Mouse (Mus musculus) thymus, postnatal 0 days (tissue): Measurements from ENCODE around the gene Ccdc71. TPM values are rescaled to one million over a fixed set of nuclear protein-coding genes. Genes with fewer than 3 reads are reported as not detected.

Experiments used
- DNase-seq: peaks from one replicate; pipeline ENCODE4 v3.0.0-alpha.2; 2015; ENCODE audit warnings: low spot score
- polyA plus RNA-seq: library from polyadenylated mRNA; unstranded; fragments of >200 nt; fragmentation: Nextera tagmentation; extraction: Ambion mirVana; gene quantifications from 2 replicates; pipeline ENCODE4 v1.2.1, GENCODE M21; 2015

Ccdc71 gene
- 51.0 and 54.2 TPM in 2 replicates for polyA plus RNA-seq

- peak; percentile 89 for DNase-seq
Observed at GRCm38 (mm10) chr9:108460319-108461178, at the start of gene Ccdc71. Ccdc71 (plus strand) TSS chr9:108460527.

DNA sequence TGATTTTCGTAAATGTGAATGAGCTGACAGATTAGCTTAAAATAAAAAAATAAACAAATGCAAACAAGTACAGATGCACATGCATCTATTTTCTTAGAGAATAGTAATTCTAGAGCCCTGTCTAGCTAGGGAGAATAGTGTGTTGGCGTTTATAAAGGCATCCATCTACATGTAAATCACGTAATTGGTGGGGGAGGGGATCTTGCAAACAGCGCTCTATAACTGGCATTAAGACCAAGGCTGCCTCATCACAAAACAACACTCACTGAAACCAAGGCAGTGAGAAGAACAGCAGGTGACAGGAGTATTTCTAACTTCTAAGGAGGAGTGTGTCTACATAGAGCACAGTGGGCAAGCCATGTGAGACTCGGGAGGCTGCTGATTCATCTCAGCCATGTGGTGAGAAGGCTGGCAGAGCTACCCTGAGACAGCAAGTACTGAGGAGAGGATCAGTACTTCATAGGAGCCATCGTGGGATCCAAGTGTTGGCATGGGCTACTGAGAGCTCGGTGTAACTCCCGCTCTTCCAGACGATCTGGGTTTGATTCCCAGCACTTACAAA is 48.9 kb upstream of the Ccdc71 start:
- DNase-seq: no peak

- peak; percentile 32 for DNase-seq
Observed at GRCm38 (mm10) chr9:108412221-108412620, 48.1 kb upstream of the Ccdc71 start.

- DNase-seq: no peak
Observed at GRCm38 (mm10) chr9:108428384-108428783, 31.9 kb upstream of the Ccdc71 start, which contains the start of gene Ccdc36. Ccdc36 (minus strand) TSS chr9:108428484.

- DNase-seq: no peak
Observed at GRCm38 (mm10) chr9:108431431-108432067, 28.8 kb upstream of the Ccdc71 start.

- no peak for DNase-seq
Observed at GRCm38 (mm10) chr9:108436182-108436581, 24.1 kb upstream of the Ccdc71 start, which contains the start of gene BC048562. BC048562 (plus strand) TSS chr9:108436482.

DNA sequence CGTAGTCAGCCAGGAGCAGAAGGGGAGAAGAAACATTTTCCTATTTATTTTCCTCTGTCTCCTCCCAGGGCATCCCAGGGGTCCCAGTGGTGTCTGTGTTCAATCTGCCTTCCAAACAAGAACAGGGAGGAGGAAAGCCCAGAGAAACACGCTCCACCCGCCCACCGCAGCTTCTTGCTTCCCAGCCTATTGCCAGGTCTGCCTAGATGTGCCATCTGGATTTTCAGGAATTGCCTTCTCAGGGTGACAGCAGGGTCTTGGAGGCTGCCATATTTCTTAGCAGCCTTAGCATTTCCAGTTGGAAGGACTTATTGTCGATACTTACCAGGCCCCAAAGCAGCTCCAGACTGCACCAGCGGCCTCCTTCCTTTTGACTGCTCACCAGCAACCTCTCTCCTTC is 21.2 kb upstream of the Ccdc71 start:
- no peak for DNase-seq

- DNase-seq: no peak
Observed at GRCm38 (mm10) chr9:108440485-108440884, 19.8 kb upstream of the Ccdc71 start.

DNA sequence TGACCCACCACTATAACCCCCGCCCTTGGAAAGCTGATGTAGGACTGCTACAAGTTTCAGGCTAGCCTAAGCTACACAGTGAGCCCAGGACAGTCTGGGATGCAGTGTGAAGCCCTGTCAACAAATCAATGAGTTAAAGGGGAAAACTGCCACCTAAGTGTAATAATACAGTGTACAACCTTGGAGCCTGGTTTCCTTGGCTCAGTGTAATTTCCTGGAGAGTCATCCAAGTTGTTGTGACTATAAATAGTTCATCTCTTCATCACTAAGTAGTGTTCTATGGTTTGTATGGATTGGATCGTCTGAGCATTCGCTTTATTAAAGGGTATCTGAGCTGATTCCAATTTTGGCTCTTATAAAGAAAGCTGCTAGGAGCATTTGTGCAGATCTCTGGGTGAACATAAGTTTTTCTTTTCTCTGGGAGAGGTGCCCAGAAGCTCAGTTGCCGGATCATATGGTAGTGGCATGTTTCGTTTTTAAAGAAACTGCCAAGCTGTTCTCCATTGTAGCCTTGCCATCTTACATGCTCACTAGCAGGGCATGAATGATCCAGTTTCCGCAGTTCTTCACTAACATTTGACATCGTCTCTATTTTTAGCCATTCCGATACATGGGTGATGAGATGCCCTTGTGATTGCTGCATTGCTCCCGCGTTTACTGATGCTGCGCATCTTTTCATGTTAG is 18.9 kb upstream of the Ccdc71 start:
- no peak for DNase-seq

- no peak for DNase-seq
Observed at GRCm38 (mm10) chr9:108445125-108445524, 15.2 kb upstream of the Ccdc71 start.

GRCm38 (mm10) chr9:108449860-108450259 is 10.5 kb upstream of the Ccdc71 start:
- no peak for DNase-seq

DNA sequence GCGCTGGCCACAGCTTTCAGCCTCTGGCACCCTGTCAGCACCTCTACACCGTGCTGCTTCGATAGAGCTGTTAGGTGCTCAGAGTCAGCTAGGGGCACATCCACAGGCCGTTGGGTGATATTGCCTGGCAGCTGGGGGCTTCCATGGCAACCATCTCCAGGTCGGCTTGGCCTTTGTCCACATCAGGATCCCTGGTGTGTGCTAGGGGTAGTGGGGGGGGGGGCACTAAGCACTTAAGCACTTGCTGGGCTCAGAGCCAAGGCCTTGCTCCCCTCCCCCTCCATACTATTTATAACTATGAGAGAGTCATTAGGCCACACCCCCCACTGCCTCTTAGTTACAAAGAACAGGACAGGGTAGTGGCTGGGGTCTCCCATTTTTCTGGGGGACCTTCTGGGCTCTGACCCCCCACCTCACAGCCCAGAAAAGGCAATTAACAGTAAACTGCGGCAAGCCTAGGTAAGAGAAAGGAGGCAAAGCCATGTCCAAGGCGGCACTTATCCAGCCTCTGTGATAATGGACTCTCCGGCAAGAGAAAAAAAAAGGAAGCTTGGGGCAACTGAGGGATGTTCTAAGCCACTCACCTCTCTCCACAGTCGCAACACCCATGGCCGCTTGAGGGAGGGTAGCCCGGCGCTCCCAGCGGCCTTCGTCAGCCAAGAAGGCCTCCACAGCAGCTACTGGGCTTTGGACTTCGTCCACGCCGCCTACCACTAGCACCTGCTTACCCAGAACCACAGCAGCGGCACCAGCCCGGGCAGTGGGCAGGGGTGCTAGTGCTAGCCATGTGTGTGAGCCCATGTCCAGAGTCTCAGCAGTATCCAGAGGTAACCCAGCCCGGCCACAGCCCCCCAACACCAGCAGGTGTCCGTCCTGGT is 9.8 kb upstream of the Ccdc71 start:
- DNase-seq: no peak

DNA sequence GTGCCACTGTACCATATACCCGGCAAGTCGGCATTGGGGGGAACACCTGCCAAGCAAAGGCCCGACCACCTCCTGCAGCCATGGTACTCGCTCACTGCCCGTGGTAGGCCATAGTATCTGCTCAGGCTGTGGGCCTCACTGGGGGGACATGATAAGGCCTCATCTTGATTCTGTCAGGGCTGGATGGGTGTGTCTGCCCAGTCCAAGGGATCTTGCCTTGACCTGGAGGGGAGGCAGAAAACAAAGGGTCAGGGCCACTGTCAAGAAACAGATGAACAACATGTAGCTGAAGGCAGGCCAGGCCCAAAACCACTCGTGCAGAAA is 9.2 kb upstream of the Ccdc71 start:
- DNase-seq: no peak

DNA sequence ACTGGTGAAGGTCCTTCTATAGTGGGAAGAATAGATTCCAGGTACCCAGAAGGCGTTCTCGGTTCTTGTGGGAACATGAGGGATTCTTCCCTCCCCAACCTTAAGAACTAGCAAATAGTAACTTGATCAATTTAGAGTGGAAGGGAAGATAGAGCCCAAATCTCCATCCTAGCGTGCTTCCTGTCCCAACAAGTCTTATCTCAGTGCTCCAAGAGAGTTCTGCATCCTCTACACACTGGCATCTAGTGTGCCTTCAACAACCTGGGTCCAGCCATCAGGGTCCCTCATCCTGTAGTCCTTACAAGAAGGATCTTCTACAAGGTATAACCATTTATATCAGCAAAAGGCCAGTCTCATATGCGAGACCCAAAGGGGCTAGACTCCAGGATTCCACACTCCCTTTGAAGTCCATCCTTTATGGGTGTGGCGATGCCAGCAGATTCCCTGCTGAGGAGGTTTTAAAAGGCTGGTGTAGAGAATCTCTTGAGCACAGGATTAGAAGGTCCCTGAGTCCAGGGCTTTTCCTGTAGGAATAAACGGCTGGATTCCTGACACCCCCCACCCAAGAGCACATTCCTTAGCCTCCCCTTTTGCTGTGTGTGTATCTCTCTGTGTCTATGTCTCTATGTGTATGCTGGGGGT is 8.7 kb upstream of the Ccdc71 start:
- no peak for DNase-seq

DNA sequence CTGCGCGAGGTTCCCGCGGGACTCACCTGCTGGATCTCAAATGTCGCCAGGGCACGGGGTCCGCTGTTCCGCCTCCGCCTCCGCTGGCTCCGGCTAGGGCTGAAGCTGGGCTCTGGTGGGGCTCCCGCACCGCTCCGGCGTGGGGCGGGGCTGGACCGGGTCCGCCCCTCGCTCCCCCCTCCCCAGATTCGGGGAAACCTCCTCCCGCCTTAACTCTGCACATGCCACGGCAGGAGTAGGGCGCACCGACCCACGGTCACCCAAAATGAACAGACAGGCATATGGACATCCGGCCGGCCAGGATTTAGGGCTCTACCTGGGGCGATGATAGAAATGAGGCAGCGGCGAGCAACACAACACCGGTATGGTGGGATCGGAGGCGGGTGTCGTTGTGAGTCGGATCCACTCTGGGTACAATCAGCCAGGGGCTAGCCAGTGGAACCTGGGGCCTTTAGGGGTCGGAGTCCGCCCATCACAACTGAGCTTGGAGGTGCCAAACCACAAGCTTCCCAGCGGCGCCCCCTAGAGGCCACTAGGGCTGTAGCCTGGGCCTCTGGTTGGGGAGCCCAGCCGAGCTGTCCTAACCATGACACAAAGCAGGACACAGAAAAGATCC is 7.9 kb upstream of the Ccdc71 start:
- DNase-seq: peak; percentile 82

DNA sequence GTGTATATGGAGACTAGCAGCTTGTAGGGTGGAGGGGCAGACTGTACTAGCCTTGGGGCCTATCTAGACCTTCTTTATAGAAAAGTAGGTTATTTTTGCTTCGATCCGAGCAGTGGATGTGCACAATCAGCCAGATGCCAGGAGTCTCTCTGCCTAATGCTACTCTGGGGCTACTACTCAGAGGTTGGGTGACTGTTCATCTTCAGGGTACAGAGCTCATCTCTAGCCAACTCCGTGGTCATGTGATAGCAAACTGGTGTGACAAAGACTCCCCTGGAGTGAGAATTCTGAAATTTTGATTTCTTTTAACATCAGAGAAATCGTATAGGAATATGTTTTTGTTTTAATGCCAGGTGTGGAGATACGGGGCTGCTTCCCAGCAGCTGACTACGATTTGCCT is 7.4 kb upstream of the Ccdc71 start:
- no peak for DNase-seq

- DNase-seq: no peak
Observed at GRCm38 (mm10) chr9:108453458-108453857, 6.9 kb upstream of the Ccdc71 start.

DNA sequence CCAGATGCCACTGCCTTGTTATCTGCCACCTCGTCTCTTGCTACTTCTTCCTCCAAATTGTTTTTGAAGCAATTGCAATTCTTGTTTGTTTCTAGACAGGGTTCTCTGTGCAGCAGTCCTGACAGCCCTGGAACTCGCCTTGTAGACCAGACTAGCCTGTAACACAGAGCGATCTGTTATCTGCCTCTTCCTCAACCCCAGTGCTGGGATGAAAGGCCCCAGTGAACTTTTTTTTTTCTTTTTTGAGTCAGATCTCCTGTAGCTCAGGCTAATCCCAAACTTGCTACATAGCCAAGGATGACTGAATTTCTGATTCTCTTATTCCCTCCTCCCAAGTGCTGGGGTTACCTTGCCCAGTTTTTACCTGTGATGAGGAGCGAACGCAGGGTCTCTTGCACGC is 5.9 kb upstream of the Ccdc71 start:
- DNase-seq: no peak

DNA sequence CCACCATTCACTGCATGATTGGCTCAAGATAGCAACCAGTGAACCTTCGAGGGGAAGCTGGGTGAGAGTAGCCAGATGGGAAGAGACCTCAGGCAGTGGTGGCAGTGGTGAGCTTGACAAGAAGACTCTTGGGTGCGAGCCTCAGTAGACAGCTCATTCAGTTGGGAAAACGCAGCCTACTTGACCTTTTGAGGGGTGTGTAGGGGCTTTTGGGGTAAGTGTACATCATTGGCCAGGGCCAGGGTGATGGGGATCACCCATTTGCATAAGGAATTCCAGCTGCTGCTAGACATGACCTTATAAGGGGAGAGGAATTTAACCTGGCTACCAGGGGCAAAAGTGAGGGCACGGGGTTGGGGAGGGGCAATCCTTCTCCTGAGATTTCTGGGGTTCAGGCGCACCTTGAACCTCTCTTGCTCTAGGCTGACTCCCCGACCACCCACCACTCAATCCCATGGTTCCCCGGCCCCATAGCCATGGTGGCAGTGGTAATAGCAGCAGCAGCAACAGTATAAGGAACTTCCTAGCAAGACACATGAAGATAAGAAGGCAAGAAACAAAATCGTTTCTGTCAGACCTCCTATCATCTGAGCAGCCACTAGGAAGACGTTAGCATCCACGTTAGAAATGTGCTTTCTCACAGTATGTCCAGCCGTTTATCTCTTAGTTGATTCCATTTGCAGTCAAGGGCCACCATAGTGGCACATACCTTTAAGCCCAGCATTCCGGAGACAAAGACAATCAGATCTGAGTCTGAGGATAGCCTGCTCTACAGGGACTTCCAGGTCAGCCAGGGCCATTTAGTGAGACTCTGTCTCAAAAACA is 4.4 kb upstream of the Ccdc71 start:
- DNase-seq: no peak
